Mouse (Mus musculus): ENCODE data around the gene Zfp276. TPM values are rescaled to one million over a fixed set of nuclear protein-coding genes. Genes with fewer than 3 reads are reported as not detected.
"Not testable (repeated sequence)": the region's sequence is repeated elsewhere in the genome, so short reads cannot be mapped to it uniquely, and the experiment has no call there.

Zfp276 gene
- total RNA-seq, 2 experiments from 2014 or later = 5.6 to 13.8 TPM

DNA sequence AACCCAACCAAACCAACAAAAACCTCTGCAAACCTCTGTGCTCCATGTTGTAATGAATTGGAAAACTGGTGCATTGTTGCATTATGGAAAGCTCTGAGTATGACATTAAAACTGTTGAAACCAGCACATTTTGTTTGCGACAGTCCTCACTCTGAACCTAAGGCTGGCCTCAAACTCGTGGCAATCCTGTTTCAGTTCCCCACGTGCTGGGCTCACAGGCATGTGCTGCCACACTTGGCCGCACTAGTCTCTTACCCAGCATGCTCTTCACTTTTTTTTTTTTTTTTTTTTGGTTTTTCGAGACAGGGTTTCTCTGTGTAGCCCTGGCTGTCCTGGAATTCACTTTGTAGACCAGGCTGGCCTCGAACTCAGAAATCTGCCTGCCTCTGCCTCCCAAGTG, 29.0 kb downstream of the Zfp276 start:
- ATAC-seq (replicated peaks; ENCODE audit: low FRiP score, poor library complexity, severe bottlenecking) = not testable (repeated sequence)

DNA sequence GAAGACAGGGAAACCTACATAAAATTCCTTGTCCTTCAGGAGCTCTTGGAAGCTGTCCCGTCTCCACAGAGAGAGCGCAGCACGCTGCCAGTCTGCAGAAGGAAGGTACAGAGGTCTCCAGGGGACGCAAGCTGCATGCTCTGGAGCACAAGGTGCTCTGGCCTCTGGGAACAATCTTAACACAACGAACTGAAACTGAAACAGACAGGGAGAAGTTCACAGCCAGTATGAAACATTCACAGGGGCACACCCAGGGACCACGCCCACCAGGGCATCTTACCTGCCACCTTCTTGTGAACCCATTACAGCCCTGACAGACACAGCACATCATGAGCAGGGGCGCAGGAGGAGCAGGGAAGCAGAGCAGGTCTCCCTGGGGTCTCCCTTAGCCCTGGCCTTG, 30.0 kb downstream of the Zfp276 start:
- ATAC-seq (replicated peaks; ENCODE audit: low FRiP score, poor library complexity, severe bottlenecking) = no peak

DNA sequence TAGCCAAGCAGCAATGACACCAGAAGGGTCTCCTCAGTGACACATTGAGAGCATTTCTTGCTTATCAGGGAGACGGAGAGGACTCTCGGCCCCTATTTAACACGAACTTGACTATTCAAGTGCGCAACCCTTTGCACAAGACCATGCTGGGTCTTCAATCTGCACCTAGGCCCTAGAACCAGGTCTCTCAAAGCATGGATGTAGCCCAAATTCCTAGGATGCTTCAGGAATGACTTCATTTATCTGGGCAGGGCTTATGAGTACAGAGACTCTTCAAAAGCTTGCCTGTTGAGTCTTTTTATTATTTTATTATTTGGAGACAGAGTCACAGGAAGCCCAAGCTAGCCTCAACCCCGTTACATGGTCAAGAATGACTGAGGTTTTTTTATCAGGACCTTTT, 30.5 kb downstream of the Zfp276 start:
- ATAC-seq (replicated peaks; ENCODE audit: low FRiP score, poor library complexity, severe bottlenecking) = no peak

DNA sequence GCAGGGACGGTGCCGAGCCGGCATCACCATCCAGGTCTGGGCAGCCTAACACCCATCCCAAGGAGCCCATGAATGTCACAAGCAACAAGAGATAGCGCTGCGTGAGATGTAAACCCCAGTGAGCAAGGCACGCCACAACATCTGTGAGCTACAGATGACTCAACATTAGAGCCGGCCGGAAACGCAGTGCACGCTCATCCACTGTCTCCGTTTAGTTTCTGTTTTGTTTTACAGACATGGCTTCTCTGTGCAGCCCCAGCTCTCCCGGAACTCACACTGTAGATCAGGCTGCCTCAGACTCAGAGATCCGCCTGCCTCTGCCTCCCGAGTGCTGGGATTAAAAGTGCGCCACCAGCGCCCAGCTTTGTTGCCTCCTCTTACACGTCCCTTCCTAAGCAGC, 33.4 kb downstream of the Zfp276 start:
- ATAC-seq (replicated peaks; ENCODE audit: low FRiP score, poor library complexity, severe bottlenecking) = no peak

DNA sequence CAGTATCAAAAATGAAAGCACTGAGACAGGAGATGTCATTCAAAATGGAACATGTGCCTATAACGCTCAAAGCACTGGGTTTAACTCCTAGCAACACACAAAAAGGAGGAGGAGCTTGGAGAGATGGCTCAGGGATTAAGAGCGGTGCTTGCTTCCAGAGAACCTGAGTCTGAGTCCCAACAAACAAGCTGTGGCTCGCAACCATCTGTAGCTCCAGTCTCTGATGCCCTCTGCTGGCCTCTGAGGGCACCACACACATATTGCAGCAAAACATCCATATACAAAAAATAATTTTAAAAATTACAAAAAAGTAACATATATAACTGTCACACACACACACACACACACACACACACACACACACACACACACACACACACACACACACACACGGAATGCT, 36.2 kb downstream of the Zfp276 start:
- ATAC-seq (replicated peaks; ENCODE audit: low FRiP score, poor library complexity, severe bottlenecking) = no peak

DNA sequence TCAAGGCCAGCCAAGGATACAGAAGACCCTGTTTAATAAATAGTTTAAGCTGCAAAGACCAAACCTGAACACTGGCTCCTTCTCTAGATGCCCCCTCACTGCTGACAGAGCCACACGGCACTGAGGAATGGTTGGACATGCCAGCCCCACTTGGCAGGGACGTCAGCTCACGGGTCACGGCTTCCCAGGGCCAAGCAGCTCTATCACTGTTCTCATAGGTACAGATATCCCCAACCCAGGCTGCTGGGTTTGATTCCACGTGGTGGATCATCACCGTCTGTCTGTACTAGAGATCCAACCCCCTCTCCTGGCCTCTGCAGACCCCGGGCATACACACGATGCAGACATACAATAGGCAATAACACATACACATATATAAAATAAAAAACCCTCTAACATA, 36.7 kb downstream of the Zfp276 start:
- ATAC-seq (replicated peaks; ENCODE audit: low FRiP score, poor library complexity, severe bottlenecking) = no peak

DNA sequence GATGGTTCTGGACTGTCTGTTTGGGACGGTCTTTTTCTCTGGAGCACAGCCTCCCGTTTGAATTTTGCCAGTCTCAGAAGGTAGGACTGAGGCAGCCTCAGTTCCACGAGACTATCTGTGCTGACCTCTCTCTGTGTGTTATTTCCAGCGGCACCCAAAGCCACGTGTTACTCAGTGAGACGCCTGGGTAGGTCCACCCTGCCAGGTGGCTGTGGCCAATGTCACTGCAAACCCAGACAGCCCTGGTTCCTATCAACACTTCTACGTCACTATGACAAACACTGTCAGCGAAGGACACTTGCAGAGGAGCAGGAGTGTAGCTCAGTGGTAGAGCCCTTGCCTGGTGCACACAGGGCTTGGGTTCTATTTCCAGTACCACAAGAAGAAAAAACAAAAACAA, 37.7 kb downstream of the Zfp276 start:
- no peak for ATAC-seq (replicated peaks; ENCODE audit: low FRiP score, poor library complexity, severe bottlenecking)

DNA sequence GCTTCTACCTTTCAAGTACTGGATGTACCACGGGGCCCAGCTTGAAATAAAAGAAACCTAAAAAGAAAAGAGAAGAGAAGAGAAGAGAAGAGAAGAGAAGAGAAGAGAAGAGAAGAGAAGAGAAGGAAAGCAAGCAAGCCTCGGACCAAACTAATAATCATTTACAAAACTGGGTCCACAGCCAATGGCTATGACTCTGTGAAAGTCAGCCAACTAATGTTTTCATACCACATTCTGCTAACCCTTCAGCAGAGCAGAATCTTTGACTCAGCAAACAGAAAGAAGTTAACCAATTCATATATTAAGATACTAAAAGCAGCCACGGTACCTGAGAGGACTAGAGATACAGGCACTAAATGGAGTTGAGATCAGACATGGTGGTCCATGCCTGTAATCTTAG, 38.3 kb downstream of the Zfp276 start:
- ATAC-seq (replicated peaks; ENCODE audit: low FRiP score, poor library complexity, severe bottlenecking) = no peak

DNA sequence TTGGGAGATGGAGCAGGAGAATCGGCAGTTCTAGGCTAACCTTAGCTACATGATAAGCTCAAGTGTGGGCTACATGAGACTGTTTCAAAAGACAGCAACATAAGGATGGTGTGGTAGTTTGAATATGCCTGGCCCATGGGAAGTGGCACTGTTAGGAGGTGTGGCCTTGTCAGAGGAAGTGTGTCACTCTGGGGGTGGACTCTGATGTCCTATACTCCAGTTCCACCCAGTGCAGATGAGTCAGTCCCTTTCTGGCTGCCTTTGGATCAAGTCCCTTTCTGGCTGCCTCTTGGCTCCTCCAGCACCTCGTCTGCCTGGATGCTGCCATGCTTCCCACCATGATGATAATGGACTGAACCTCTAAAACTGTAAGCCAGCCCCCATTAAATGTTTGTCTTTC, 38.8 kb downstream of the Zfp276 start:
- no peak for ATAC-seq (replicated peaks; ENCODE audit: low FRiP score, poor library complexity, severe bottlenecking)

DNA sequence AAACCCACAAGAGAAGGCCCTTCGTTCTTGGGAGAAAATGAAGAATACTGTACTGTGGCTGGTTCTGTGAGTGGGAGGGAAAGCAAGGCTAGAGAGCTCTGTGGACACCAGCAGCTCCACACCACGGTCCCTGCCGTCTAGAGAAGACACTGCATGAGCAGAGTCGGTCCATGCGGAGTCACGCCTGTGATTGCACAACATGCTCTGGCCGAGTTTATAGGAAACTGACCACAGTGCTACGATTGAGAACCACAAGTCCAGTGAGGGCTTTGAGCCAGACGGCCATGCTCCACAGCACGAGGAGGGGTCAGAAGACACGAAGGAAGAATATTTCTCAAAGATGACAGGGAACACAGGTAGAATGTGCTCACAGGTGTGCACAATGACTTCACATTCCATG, 44.3 kb downstream of the Zfp276 start:
- ATAC-seq (replicated peaks; ENCODE audit: low FRiP score, poor library complexity, severe bottlenecking) = no peak

DNA sequence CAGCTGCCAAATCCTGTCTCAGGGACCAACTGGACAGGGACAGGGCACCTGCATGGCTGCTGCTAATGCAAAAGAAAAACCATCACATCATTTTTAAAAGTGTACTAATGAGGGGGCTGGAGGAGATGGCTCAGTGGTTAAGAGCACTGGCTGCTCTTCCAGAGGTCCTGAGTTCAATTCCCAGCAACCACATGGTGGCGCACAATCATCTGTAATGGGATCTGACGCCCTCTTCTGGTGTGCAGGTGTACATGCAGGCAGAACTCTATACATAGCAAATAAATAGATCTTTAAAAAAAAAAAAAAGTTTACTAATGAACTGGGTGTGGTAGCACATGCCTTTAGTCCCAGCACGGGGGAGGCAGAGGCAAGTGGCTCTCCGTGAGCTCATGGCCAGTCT, 54.7 kb downstream of the Zfp276 start:
- ATAC-seq (replicated peaks; ENCODE audit: low FRiP score, poor library complexity, severe bottlenecking) = no peak

DNA sequence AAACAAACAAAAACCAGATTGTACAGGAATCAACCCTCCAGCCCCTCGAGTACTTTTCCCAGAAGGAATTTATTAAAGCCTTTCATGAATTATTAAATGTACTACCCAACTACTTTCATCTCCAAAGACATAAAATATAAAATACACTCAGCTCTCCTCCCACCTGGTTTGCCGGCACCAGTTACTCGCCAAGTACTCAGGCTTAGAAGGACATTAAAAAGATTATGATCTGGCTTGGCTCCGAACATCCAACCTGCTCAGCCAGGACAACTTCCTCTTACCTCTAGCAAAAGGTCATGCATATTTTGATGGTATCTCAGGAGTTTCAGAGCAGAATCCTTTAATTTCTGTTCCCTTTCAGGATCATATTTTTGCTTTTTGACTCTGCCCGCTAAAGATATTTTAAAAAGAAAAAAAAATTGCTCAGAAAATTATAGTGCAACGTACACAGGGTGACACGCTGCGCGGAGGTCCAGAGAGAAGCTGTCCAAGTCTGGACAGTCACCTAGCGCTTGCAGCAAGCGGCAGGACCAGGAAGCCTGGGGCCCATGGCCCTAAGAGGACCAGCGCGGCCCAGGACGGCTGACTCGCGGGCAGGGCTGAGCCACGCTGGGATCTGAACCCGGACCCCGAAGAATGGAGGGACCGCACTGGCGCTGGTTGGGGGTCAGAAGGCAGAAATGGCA, 63.9 kb downstream of the Zfp276 start:
- peak; percentile 75 for ATAC-seq (replicated peaks; ENCODE audit: low FRiP score, poor library complexity, severe bottlenecking)

DNA sequence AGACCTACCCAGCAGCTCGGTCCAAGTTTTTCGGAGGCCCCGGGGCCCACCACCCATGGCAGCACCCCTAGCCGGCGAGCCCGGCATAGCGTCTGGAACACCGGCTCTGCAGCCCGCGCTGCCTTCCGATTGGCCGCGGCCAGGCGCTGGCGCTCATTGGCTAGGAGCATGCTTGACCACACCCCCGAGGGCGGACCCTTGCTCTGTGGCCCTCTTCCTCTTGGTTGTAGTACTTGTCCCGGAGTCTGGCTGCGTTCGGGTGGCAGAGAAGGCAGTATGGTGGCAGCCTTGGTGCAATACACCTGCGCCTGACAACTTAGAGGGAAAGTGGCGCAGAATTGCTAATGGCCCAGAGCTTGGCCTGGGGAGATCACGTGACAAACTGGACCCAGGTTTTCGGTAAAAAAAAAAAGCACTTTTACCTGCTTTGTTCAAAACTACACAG, 64.5 kb downstream of the Zfp276 start, which contains the start of gene Fanca:
Gene Fanca (minus strand): TSS at position 110 of the 445 bp plus-strand sequence.
- ATAC-seq (replicated peaks; ENCODE audit: low FRiP score, poor library complexity, severe bottlenecking) = peak; percentile 100

Other genes starting within 250 kb of the Zfp276 start
- 81.8 and 106 TPM in 2 replicates for gene Ankrd11, start 211.9 kb upstream of the Zfp276 start, total RNA-seq (2015; ENCODE audit: low replicate concordance)
- gene Ankrd11, start 211.9 kb upstream of the Zfp276 start, total RNA-seq (2017; ENCODE audit: low replicate concordance) = 126 and 174 TPM in 2 replicates
- 63.4 and 71.7 TPM in 2 replicates for gene Spg7, start 191.3 kb upstream of the Zfp276 start, total RNA-seq (2015; ENCODE audit: low replicate concordance)
- 50.3 and 65.2 TPM in 2 replicates for gene Spg7, start 191.3 kb upstream of the Zfp276 start, total RNA-seq (2017; ENCODE audit: low replicate concordance)
- gene Rpl13, start 151.8 kb upstream of the Zfp276 start, total RNA-seq (2015; ENCODE audit: low replicate concordance) = 320 and 376 TPM in 2 replicates
- 611 and 691 TPM in 2 replicates for gene Rpl13, start 151.8 kb upstream of the Zfp276 start, total RNA-seq (2017; ENCODE audit: low replicate concordance)
- gene Cpne7, start 136.8 kb upstream of the Zfp276 start, total RNA-seq (2015; ENCODE audit: low replicate concordance) = not detected in 2 replicates
- not detected in 2 replicates for gene Cpne7, start 136.8 kb upstream of the Zfp276 start, total RNA-seq (2017; ENCODE audit: low replicate concordance)
- gene Sult5a1, start 95.9 kb upstream of the Zfp276 start, total RNA-seq (2015; ENCODE audit: low replicate concordance) = not detected in 2 replicates
- not detected in 2 replicates for gene Sult5a1, start 95.9 kb upstream of the Zfp276 start, total RNA-seq (2017; ENCODE audit: low replicate concordance)
- 0.84 and 2.2 TPM in 2 replicates for gene Dpep1, start 68.0 kb upstream of the Zfp276 start, total RNA-seq (2015; ENCODE audit: low replicate concordance)
- 0.39 TPM in 1 of 2 replicates, not detected in the other for gene Dpep1, start 68.0 kb upstream of the Zfp276 start, total RNA-seq (2017; ENCODE audit: low replicate concordance)
- 20.1 and 49.0 TPM in 2 replicates for gene Chmp1a, start 41.4 kb upstream of the Zfp276 start, total RNA-seq (2015; ENCODE audit: low replicate concordance)
- 19.7 and 25.7 TPM in 2 replicates for gene Chmp1a, start 41.4 kb upstream of the Zfp276 start, total RNA-seq (2017; ENCODE audit: low replicate concordance)
- gene Spata33, start 41.4 kb upstream of the Zfp276 start, total RNA-seq (2015; ENCODE audit: low replicate concordance) = not detected in 2 replicates
- 0.26 and 2.3 TPM in 2 replicates for gene Spata33, start 41.4 kb upstream of the Zfp276 start, total RNA-seq (2017; ENCODE audit: low replicate concordance)
- gene Cdk10, start 29.4 kb upstream of the Zfp276 start, total RNA-seq (2015; ENCODE audit: low replicate concordance) = 3.2 and 9.2 TPM in 2 replicates
- 5.3 and 9.1 TPM in 2 replicates for gene Cdk10, start 29.4 kb upstream of the Zfp276 start, total RNA-seq (2017; ENCODE audit: low replicate concordance)
- 0.42 and 0.72 TPM in 2 replicates for gene Spata2l, start 18.0 kb upstream of the Zfp276 start, total RNA-seq (2015; ENCODE audit: low replicate concordance)
- 1.7 TPM in 1 of 2 replicates, not detected in the other for gene Spata2l, start 18.0 kb upstream of the Zfp276 start, total RNA-seq (2017; ENCODE audit: low replicate concordance)
- 4.7 and 11.3 TPM in 2 replicates for gene Vps9d1, start 153 bp downstream of the Zfp276 start, total RNA-seq (2015; ENCODE audit: low replicate concordance)
- gene Vps9d1, start 153 bp downstream of the Zfp276 start, total RNA-seq (2017; ENCODE audit: low replicate concordance) = 9.2 and 16.8 TPM in 2 replicates
- gene Fanca, start 64.4 kb downstream of the Zfp276 start, total RNA-seq (2015; ENCODE audit: low replicate concordance) = 47.9 and 75.0 TPM in 2 replicates
- gene Fanca, start 64.4 kb downstream of the Zfp276 start, total RNA-seq (2017; ENCODE audit: low replicate concordance) = 31.5 and 34.1 TPM in 2 replicates
- not detected in 2 replicates for gene Spire2, start 78.5 kb downstream of the Zfp276 start, total RNA-seq (2015; ENCODE audit: low replicate concordance)
- gene Spire2, start 78.5 kb downstream of the Zfp276 start, total RNA-seq (2017; ENCODE audit: low replicate concordance) = not detected in 2 replicates
- gene Tcf25, start 119.6 kb downstream of the Zfp276 start, total RNA-seq (2015; ENCODE audit: low replicate concordance) = 36.4 and 48.6 TPM in 2 replicates
- gene Tcf25, start 119.6 kb downstream of the Zfp276 start, total RNA-seq (2017; ENCODE audit: low replicate concordance) = 27.2 and 70.3 TPM in 2 replicates
- not detected in 2 replicates for gene Mc1r, start 152.9 kb downstream of the Zfp276 start, total RNA-seq (2015; ENCODE audit: low replicate concordance)
- gene Mc1r, start 152.9 kb downstream of the Zfp276 start, total RNA-seq (2017; ENCODE audit: low replicate concordance) = not detected in 2 replicates
- gene Tubb3, start 157.2 kb downstream of the Zfp276 start, total RNA-seq (2015; ENCODE audit: low replicate concordance) = not detected in 2 replicates
- not detected in 2 replicates for gene Tubb3, start 157.2 kb downstream of the Zfp276 start, total RNA-seq (2017; ENCODE audit: low replicate concordance)
- gene Def8, start 169.3 kb downstream of the Zfp276 start, total RNA-seq (2015; ENCODE audit: low replicate concordance) = 8.8 and 15.1 TPM in 2 replicates
- 3.5 and 8.9 TPM in 2 replicates for gene Def8, start 169.3 kb downstream of the Zfp276 start, total RNA-seq (2017; ENCODE audit: low replicate concordance)
- gene Afg3l1, start 223.7 kb downstream of the Zfp276 start, total RNA-seq (2015; ENCODE audit: low replicate concordance) = 8.6 and 13.4 TPM in 2 replicates
- 6.5 and 9.6 TPM in 2 replicates for gene Afg3l1, start 223.7 kb downstream of the Zfp276 start, total RNA-seq (2017; ENCODE audit: low replicate concordance)

Data from erythroid progenitor cell, adult 5-6 weeks (primary cell).